Mouse (Mus musculus): ENCODE results near the gene Edem1.
"Not testable (repeated sequence)": the region's sequence is repeated elsewhere in the genome, so short reads cannot be mapped to it uniquely, and the experiment has no call there.

Gene Edem1

GRCm38 (mm10) chr6:108829386-108830370, 1.2 kb downstream of the Edem1 start:
- no peak for DNase-seq (ENCODE audit: low spot score)

- DNase-seq (ENCODE audit: low spot score): no peak
Measured at GRCm38 (mm10) chr6:108832170-108832569, 3.7 kb downstream of the Edem1 start.

- no peak for DNase-seq (ENCODE audit: low spot score)
Measured at GRCm38 (mm10) chr6:108832989-108833388, 4.5 kb downstream of the Edem1 start.

- no peak for DNase-seq (ENCODE audit: low spot score)
Measured at GRCm38 (mm10) chr6:108833963-108834697, 5.7 kb downstream of the Edem1 start.

- DNase-seq (ENCODE audit: low spot score): no peak
Measured at GRCm38 (mm10) chr6:108835765-108836691, 7.6 kb downstream of the Edem1 start.

- no peak for DNase-seq (ENCODE audit: low spot score)
Measured at GRCm38 (mm10) chr6:108837081-108837480, 8.6 kb downstream of the Edem1 start.

GRCm38 (mm10) chr6:108837958-108838357, 9.5 kb downstream of the Edem1 start:
- no peak for DNase-seq (ENCODE audit: low spot score)

- DNase-seq (ENCODE audit: low spot score): no peak
Measured at GRCm38 (mm10) chr6:108839432-108839831, 11.0 kb downstream of the Edem1 start.

- no peak for DNase-seq (ENCODE audit: low spot score)
Measured at GRCm38 (mm10) chr6:108840861-108841640, 12.6 kb downstream of the Edem1 start.

- no peak for DNase-seq (ENCODE audit: low spot score)
Measured at GRCm38 (mm10) chr6:108843664-108844063, 15.2 kb downstream of the Edem1 start.

- no peak for DNase-seq (ENCODE audit: low spot score)
Measured at GRCm38 (mm10) chr6:108844093-108844492, 15.7 kb downstream of the Edem1 start.

GRCm38 (mm10) chr6:108844771-108845170, 16.3 kb downstream of the Edem1 start:
- DNase-seq (ENCODE audit: low spot score): no peak

GRCm38 (mm10) chr6:108852088-108852670, 23.7 kb downstream of the Edem1 start:
- DNase-seq (ENCODE audit: low spot score): no peak

- DNase-seq (ENCODE audit: low spot score): no peak
Measured at GRCm38 (mm10) chr6:108852986-108853385, 24.5 kb downstream of the Edem1 start.

GRCm38 (mm10) chr6:108858583-108858982, 30.1 kb downstream of the Edem1 start:
- DNase-seq (ENCODE audit: low spot score): no peak

GRCm38 (mm10) chr6:108861226-108861625, 32.8 kb downstream of the Edem1 start:
- DNase-seq (ENCODE audit: low spot score): no peak

GRCm38 (mm10) chr6:108862548-108862947, 34.1 kb downstream of the Edem1 start:
- DNase-seq (ENCODE audit: low spot score): no peak

GRCm38 (mm10) chr6:108866317-108866716, 37.9 kb downstream of the Edem1 start:
- no peak for DNase-seq (ENCODE audit: low spot score)

- not testable (repeated sequence) for DNase-seq (ENCODE audit: low spot score)
Measured at GRCm38 (mm10) chr6:108869031-108869430, 40.6 kb downstream of the Edem1 start.

- no peak for DNase-seq (ENCODE audit: low spot score)
Measured at GRCm38 (mm10) chr6:108870421-108870820, 42.0 kb downstream of the Edem1 start.

GRCm38 (mm10) chr6:108871251-108871650, 42.8 kb downstream of the Edem1 start:
- no peak for DNase-seq (ENCODE audit: low spot score)
